Mouse (Mus musculus) limb, embryonic 13.5 days (tissue): ENCODE measurements around the gene Prpsap2. TPM values are rescaled to one million over a fixed set of nuclear protein-coding genes. Genes with fewer than 3 reads are reported as not detected.
"Not testable (repeated sequence)": the region's sequence is repeated elsewhere in the genome, so short reads cannot be mapped to it uniquely, and the experiment has no call there.

ENCODE experiments used
- ATAC-seq: fragments of 200-750 bp; cut with Nextera tagmentation; 2 replicates; pipeline ENCODE4 v1.8.0; 2017; ENCODE audit warnings: low read depth, moderate number of reproducible peaks, moderate TSS enrichment; ENCODE audit not compliant: low FRiP score
- H3K27ac ChIP-seq: fragments of 300-500 bp; sonication (generic); 2 replicates; pipeline ENCODE4 v1.5.1; 2015; ENCODE audit warnings: inconsistent platforms, mild to moderate bottlenecking, moderate library complexity
- H3K27me3 ChIP-seq: fragments of 300-500 bp; sonication (generic); 2 replicates; pipeline ENCODE4 v1.6.1; 2015; ENCODE audit warnings: mild to moderate bottlenecking, inconsistent platforms
- H3K36me3 ChIP-seq: fragments of 300-500 bp; sonication (generic); 2 replicates; pipeline ENCODE4 v1.6.1; 2015; ENCODE audit warnings: inconsistent platforms, mild to moderate bottlenecking, moderate library complexity
- H3K4me1 ChIP-seq: fragments of 300-500 bp; sonication (generic); 2 replicates; pipeline ENCODE4 v1.6.1; 2015; ENCODE audit warnings: inconsistent platforms
- H3K4me2 ChIP-seq: fragments of 300-500 bp; sonication (generic); replicated peaks from 2 replicates; pipeline ENCODE4 v1.6.1; 2015; ENCODE audit warnings: inconsistent platforms, mild to moderate bottlenecking, moderate library complexity
- H3K4me3 ChIP-seq: fragments of 300-500 bp; sonication (generic); 2 replicates; pipeline ENCODE4 v1.5.1; 2015; ENCODE audit warnings: moderate library complexity, mild to moderate bottlenecking, inconsistent platforms
- H3K9ac ChIP-seq: fragments of 300-500 bp; sonication (generic); 2 replicates; pipeline ENCODE4 v1.6.1; 2015; ENCODE audit warnings: mild to moderate bottlenecking, inconsistent platforms
- H3K9me3 ChIP-seq: fragments of 300-500 bp; sonication (generic); 2 replicates; pipeline ENCODE4 v1.6.1; 2016; ENCODE audit warnings: inconsistent platforms
- WGBS: fragments of 180-500 bp; shearing (Covaris S2); methylation state at CpG from one replicate; pipeline ENCODE4 v1.1.7; 2015; 5-methylcytosine and 5-hydroxymethylcytosine counted together
- polyA plus RNA-seq: library from polyadenylated mRNA; unstranded; fragments of >200 nt; fragmentation: Nextera tagmentation; extraction: Ambion mirVana; gene quantifications from 2 replicates; pipeline ENCODE4 v1.2.1, GENCODE M21; 2015

Gene Prpsap2
- polyA plus RNA-seq = 29.8 and 34.7 TPM in 2 replicates

DNA sequence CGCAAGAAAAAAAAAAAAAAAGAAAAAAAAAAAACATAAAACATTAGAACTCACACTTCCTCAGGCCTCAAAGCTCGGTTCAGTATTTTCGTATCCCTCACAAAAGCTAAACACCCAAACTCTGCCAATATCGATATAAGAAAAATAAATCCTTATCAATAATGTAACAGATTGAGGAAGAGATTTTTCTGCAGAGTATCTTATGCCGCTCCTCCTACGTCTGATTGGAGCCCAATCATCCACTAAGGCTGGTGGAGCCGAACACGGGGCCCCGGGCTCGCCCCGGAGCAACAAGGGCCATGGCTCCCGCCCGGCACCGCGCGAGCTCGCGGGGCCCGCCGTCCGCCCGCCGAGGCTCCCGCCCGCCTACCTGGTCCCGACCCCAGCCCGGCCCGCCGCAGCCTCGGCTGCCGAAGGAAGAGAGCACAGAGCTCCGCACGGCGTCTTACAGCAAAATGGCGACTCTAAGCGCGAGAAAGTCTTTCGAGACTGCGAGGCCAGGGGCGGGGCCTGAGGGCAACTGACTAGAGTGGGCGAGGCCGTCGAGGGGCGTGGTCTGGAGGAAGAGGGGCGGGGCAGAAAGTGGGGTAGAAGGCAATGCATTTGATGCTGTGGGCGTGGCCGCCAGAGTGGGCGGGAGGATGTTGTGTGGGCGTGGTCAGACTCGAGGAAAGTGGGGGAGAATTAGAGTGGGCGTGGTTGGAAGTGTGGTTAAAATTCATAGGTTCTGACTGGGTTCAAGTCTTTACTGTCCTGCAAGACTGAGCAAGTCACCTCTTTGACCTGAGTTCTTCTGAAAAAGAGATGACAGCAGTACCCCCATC, at the start of gene Prpsap2:
TSS of gene Prpsap2 (minus strand) at position 505 of the 824 bp plus-strand sequence.
- peaks cover 9% of the 10 kb centered on the region for H3K4me1 ChIP-seq
- H3K27ac ChIP-seq = peak within 1 kb of the TSS; percentile 83
- peaks cover 7% of the 10 kb centered on the region; the same call in 1 of the 2 replicates for H3K36me3 ChIP-seq
- H3K9me3 ChIP-seq = no peaks in the 10 kb centered on the region
- H3K4me3 ChIP-seq = peak within 1 kb of the TSS; percentile 58
- H3K4me2 ChIP-seq = peak within 1 kb of the TSS; percentile 68
- H3K9ac ChIP-seq = peak within 1 kb of the TSS; percentile 77
- under 1% methylated on average over 51 of the region's 51 CpGs for WGBS
- H3K27me3 ChIP-seq = no peaks in the 10 kb centered on the region
- peak; percentile 93 for ATAC-seq

GRCm38 (mm10) chr11:61809793-61810192, 47.9 kb upstream of the Prpsap2 start:
- H3K36me3 ChIP-seq = peaks cover 75% of the 10 kb centered on the region
- H3K27me3 ChIP-seq = no peaks in the 10 kb centered on the region
- no peak overlapping the region for H3K4me2 ChIP-seq
- H3K4me3 ChIP-seq = no peak overlapping the region
- ATAC-seq = no peak
- H3K9ac ChIP-seq = no peak overlapping the region
- H3K27ac ChIP-seq = no peak overlapping the region
- no peaks in the 10 kb centered on the region for H3K9me3 ChIP-seq
- WGBS = 47% methylated on average over 4 of the region's 4 CpGs
- no peaks in the 10 kb centered on the region for H3K4me1 ChIP-seq

DNA sequence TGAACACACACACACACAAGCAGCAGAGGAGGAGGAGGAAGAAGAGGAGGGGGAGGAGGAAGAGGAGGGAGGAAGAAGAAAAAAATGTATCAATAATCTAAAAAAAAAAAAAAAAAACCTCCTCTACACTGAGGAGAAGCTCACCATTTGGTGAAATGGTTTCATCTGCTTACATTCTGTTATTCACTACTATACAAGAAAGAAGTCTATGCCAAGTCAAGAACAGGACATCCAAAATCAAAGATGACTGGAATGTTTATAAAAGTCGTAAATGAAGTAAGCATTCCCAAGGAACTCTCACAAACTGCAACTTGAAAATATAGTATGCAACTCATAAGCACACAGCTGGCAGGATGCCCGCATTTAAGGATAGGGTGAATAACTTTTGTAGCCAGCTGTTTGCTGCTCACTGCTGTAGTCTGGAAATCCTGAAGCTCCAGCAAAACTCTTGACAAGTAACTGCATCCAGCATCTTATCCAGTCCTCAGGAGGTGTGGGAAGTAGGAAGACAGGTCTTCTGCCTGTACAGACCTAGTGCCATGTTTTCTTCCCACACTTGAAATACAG, 46.7 kb upstream of the Prpsap2 start:
- 87% methylated on average over 2 of the region's 2 CpGs for WGBS
- no peak overlapping the region for H3K9ac ChIP-seq
- H3K27ac ChIP-seq = no peak overlapping the region
- no peak overlapping the region for H3K4me3 ChIP-seq
- H3K36me3 ChIP-seq = peaks cover 66% of the 10 kb centered on the region
- no peak overlapping the region for H3K4me2 ChIP-seq
- H3K9me3 ChIP-seq = no peaks in the 10 kb centered on the region
- no peaks in the 10 kb centered on the region for H3K4me1 ChIP-seq
- H3K27me3 ChIP-seq = no peaks in the 10 kb centered on the region
- no peak for ATAC-seq

DNA sequence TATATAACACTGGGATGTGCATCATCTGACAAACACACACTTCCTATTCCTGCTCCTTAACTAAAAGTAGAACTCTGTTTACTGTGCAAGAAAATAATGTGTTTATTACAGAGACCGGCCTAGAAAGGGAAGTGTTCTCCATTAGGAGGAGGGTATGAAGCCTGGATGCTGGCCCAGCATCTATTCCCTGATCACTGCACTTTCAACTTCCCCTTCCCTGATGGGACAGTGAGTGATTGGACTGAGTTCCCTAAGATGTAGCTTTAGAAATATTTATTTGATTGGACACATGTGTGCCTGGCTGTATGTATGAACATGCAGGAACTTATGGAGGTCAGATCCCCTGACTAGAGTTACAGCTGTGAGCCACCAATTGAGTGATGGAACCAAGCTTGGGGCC, 31.6 kb upstream of the Prpsap2 start:
- Histone ChIP-seq H3K4me2 (no peak overlapping the region), H3K4me3 (no peak overlapping the region), H3K4me1 (no peaks in the 10 kb centered on the region), H3K36me3 (peaks cover 63% of the 10 kb centered on the region), H3K27ac (no peak overlapping the region), H3K9ac (no peak overlapping the region), H3K9me3 (no peaks in the 10 kb centered on the region), H3K27me3 (no peaks in the 10 kb centered on the region)
- ATAC-seq = no peak
- WGBS = 84% methylated on average over 1 of the region's 1 CpGs

DNA sequence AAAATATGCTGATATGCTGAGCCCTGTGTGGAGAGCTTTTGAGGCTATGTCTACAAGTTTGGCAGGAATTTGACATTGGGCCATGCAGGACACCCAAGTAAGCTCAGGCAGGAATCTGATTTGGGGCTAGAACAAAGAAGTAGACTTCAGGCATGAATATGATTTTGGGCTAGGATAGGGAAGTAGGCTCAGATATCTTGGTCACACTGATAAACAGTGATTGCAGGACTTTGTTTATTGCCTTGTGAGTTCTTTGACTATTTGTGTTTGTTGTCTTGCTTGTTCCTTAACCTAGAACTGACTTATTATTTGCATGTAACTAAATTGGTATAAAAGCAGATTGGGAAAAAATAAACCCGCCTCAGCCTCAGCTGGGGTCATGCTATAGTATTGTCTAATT, 26.7 kb upstream of the Prpsap2 start:
- no peaks in the 10 kb centered on the region for H3K4me1 ChIP-seq
- H3K27me3 ChIP-seq = no peaks in the 10 kb centered on the region
- H3K9me3 ChIP-seq = no peaks in the 10 kb centered on the region
- H3K9ac ChIP-seq = no peak overlapping the region
- H3K36me3 ChIP-seq = peaks cover 78% of the 10 kb centered on the region
- no peak for ATAC-seq
- H3K4me2 ChIP-seq = no peak overlapping the region
- H3K4me3 ChIP-seq = no peak overlapping the region
- no peak overlapping the region for H3K27ac ChIP-seq
- 100% methylated on average over 1 of the region's 1 CpGs for WGBS

DNA sequence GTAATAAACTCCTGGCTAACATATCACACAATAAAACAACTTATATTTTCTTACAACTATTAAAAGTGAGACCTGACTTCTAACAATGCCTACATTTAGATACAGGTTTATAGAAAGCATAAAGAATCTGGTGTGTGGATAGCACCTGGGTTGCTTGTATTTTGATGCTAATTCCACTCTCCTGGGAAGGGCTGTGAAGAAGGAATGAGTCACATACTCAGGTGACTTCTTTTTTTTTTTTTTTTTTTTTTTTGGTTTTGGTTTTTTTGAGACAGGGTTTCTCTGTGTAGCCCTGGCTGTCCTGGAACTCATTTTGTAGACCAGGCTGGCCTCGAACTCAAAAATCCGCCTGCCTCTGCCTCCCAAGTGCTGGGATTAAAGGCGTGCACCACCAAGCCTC, 20.6 kb upstream of the Prpsap2 start:
- H3K9me3 ChIP-seq, H3K9ac ChIP-seq, H3K27me3 ChIP-seq, H3K4me3 ChIP-seq, H3K4me1 ChIP-seq, H3K4me2 ChIP-seq, ATAC-seq, H3K27ac ChIP-seq: not testable (repeated sequence)
- WGBS = 85% methylated on average over 3 of the region's 3 CpGs
- H3K36me3 ChIP-seq = peaks cover 66% of the 10 kb centered on the region

- no peaks in the 10 kb centered on the region for H3K4me1 ChIP-seq
- ATAC-seq = no peak
- H3K27ac ChIP-seq = no peak overlapping the region
- no peak overlapping the region for H3K4me3 ChIP-seq
- 80% methylated on average over 4 of the region's 4 CpGs for WGBS
- H3K27me3 ChIP-seq = no peaks in the 10 kb centered on the region
- no peaks in the 10 kb centered on the region for H3K9me3 ChIP-seq
- no peak overlapping the region for H3K4me2 ChIP-seq
- H3K9ac ChIP-seq = no peak overlapping the region
- H3K36me3 ChIP-seq = peaks cover 43% of the 10 kb centered on the region
Measured at GRCm38 (mm10) chr11:61774551-61775149, 12.8 kb upstream of the Prpsap2 start.

- 70% methylated on average over 5 of the region's 5 CpGs for WGBS
- Histone ChIP-seq H3K27me3 (no peaks in the 10 kb centered on the region), H3K9ac (no peak overlapping the region), H3K4me2 (peak overlapping the region; percentile 68), H3K4me3 (peak overlapping the region; percentile 58), H3K4me1 (peaks cover 9% of the 10 kb centered on the region), H3K36me3 (peaks cover 16% of the 10 kb centered on the region), H3K27ac (no peak overlapping the region), H3K9me3 (no peaks in the 10 kb centered on the region)
- no peak for ATAC-seq
Measured at GRCm38 (mm10) chr11:61760518-61760917, 1.4 kb downstream of the Prpsap2 start.

DNA sequence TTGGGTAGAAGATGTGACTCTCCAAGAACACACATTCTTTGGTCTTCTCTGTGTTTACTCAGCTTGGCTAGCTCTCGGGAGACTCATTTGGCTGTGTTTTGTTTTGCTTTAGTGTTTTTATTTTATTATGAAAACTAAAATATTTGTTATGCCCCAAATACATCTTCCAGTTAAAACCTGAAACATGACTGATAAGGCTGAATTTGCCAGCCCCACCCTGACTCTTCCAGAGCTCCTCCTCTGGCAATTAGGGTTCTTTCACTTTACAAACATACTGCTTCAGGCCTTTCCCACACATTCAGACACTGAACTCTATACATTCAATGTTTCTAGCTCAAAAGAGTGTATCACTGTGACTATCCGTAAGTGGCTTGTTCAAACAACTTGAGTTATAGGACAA, 4.7 kb downstream of the Prpsap2 start:
- ATAC-seq = no peak
- 93% methylated on average over 2 of the region's 2 CpGs for WGBS
- Histone ChIP-seq H3K4me1 (peaks cover 9% of the 10 kb centered on the region), H3K36me3 (peaks cover 45% of the 10 kb centered on the region), H3K27ac (no peak overlapping the region), H3K4me2 (no peak overlapping the region), H3K9ac (no peak overlapping the region), H3K9me3 (no peaks in the 10 kb centered on the region), H3K4me3 (no peak overlapping the region), H3K27me3 (no peaks in the 10 kb centered on the region)

DNA sequence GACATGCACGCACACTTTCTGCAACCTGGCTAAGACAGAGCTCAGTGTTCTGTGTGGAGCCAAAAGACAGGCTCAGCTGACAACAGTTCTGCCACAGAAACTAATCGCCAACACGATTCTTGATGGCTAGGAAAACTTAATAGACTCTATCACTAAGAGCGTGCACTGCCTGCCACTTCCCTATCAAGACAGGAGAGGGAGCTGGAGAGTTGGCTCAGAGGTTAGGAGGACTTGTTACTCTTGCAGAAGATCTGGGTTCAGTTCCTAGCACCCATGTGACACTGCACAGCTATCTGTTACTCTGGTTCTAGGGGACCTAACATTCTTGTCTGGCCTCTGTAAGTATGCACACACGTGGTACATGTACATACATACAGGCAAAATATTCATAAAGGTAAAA, 10.3 kb downstream of the Prpsap2 start:
- peaks cover 86% of the 10 kb centered on the region for H3K36me3 ChIP-seq
- H3K9ac ChIP-seq = no peak overlapping the region
- H3K4me1 ChIP-seq = no peaks in the 10 kb centered on the region
- ATAC-seq = no peak
- no peak overlapping the region for H3K27ac ChIP-seq
- WGBS = 79% methylated on average over 5 of the region's 5 CpGs
- no peaks in the 10 kb centered on the region for H3K27me3 ChIP-seq
- no peaks in the 10 kb centered on the region for H3K9me3 ChIP-seq
- H3K4me3 ChIP-seq = no peak overlapping the region
- no peak overlapping the region for H3K4me2 ChIP-seq

- no peak overlapping the region for H3K9ac ChIP-seq
- H3K4me3 ChIP-seq = no peak overlapping the region
- H3K4me2 ChIP-seq = no peak overlapping the region
- H3K4me1 ChIP-seq = no peaks in the 10 kb centered on the region
- no peak for ATAC-seq
- no peak overlapping the region for H3K27ac ChIP-seq
- H3K27me3 ChIP-seq = no peaks in the 10 kb centered on the region
- no peaks in the 10 kb centered on the region for H3K9me3 ChIP-seq
- H3K36me3 ChIP-seq = peaks cover 84% of the 10 kb centered on the region
- 67% methylated on average over 3 of the region's 3 CpGs for WGBS
Measured at GRCm38 (mm10) chr11:61747161-61747560, 14.7 kb downstream of the Prpsap2 start.

DNA sequence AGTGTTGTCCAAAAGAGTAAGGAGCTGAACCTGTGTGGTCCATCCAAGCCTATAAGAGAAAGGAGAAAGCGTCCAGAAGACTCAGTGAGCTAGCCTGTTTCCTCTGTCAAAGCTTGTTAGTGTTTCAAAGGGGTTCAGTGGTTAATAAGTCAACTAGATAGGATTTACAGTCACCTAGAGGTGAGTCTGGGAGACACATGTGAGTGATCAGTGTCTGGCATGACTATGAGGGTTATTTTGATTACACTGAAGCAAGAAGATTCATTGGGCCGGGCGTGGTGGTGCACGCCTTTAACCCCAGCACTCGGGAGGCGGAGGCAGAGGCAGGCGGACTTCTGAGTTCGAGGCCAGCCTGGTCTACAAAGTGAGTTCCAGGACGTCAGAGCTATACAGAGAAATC, 16.1 kb downstream of the Prpsap2 start:
- Histone ChIP-seq H3K4me3 (no peak overlapping the region), H3K9me3 (no peaks in the 10 kb centered on the region), H3K27me3 (no peaks in the 10 kb centered on the region), H3K4me2 (no peak overlapping the region), H3K4me1 (no peaks in the 10 kb centered on the region), H3K27ac (no peak overlapping the region), H3K9ac (no peak overlapping the region), H3K36me3 (peaks cover 84% of the 10 kb centered on the region)
- 91% methylated on average over 9 of the region's 9 CpGs for WGBS
- no peak for ATAC-seq
